Mouse (Mus musculus): ENCODE results near the gene G430095P16Rik.

G430095P16Rik gene

DNA sequence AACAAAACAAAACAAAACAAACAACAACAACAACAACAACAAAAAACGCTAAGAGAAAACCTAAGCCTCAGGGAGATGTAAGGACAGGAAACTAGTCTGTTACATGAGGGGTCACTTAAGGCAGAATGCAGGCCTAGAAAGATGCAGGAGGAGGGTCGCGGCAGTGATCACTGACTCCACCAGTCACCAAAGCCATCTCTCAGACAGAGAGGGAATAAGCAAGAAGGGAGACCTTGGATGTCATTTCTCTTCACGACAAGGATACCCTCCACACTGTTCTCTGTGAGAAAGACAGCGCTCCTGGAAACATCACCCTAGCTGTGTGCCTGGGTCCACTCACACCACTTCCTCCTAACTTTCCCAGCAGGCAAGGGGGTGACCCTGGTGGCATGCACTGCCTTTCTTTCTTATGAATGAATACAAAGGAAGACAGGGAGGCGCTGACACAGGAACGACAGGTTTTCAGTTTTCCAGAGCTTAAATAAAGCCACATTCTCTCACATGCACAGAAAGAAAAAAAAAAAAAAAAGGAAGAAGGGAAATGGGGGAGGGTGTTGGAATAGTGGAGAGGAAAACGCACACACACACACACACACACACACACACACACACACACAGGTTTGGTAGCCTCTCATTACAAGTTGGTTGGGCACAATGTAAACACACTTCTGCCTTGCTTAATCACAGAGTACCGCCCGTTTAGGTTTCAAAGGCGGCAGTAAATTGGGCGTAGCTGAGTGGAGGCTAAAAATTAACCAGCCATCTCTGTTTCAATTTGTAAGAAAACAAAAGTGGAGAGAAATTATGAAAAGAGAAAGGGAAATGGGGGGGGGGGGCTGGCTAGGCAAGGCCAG, 47.5 kb downstream of the G430095P16Rik start:
- no peak for DNase-seq (ENCODE audit: low spot score in 2 of 2)

DNA sequence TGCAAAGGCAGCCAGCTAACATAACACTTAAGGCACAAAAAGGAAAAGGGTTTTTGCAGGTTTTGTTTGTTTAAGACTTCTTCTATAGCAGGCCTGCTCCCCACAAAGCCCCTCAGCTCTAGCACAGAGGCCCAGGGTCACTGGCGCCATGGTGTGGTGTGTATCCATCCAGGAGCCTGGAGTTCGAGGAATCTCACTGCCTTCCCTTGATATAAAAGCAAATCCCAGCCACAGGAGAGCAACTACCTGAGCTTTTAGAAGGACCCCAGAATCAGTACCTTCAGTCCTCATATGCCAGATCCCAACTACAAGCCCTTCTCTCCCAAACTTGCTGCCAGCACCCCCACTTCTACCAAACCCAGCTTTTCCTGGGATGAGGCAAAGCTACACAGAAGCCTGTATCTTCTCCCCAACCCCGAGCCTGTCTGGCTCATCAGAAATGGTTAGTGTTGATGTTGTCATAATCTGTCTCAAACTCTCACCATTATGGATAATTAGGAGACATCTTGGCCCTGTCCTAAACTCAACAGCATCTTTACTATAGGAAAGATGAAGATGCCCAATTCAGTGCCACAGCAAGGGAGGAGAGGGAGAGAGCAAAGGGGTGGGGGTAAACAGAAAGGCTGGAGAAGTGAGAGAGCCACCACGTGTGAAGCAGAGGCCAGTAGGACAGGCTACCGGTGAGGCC, 48.3 kb downstream of the G430095P16Rik start:
- DNase-seq (ENCODE audit: low spot score in 2 of 2), result no peak

DNA sequence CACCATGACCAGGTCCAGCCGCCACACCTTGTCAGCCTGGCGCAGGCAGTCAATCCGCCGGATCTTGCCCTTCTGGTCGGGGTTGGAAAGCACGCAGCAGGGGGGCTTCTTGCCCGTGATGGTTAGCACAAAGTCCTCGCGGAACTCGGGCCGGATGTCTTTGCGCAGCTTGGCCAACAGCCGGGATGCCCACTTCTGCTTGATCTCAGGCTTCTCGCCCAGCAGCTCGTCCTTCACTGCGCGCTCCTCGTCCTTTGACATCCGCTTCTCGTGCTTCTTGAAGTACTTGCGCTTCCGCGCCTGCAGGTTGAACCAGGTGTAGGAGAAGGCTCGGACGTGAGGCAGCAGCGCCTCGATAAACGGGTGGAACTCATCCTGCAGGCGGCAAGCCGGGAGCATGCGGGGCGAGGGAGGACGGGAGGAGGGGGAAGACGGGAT, 49.2 kb downstream of the G430095P16Rik start:
- no peak for DNase-seq (ENCODE audit: low spot score in 2 of 2)

DNA sequence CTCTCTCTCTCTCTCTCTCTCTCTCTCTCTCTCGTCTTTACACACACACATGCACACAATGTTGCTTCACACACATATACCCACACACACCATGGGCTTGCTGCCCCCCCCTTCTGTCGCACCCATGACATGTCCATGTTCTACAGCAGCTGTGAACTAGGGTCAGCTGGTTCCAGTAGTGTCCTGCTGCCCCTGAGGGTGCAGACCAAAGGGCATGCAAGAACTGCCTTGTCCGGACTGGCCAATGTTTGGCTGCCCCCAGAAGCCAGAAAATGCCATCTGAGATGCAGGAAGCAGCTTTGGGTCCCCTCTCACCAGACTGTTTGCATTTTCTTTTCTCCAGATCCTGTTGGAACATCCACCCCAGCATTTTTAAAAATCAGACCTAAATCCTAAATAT, 49.8 kb downstream of the G430095P16Rik start:
- no peak for DNase-seq (ENCODE audit: low spot score in 2 of 2)

DNA sequence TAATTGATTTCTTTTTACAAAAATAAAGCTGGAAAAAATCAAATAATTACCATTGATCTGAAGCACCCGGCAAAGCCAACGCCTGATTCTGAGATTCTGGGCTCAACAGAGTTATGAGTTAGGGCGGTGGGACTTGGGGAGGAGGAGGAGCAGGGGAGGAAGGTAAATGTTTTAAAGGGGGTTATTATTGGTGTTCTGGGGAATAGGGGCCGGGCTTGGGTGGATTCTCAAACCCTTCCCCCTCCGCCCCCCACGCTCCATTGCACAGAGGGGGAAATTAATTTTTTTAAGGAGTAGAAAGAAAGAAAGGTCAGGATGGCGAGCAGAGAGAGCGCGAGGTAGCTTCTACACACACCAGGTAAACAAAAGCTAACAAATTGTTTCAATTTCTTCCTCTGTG, 50.5 kb downstream of the G430095P16Rik start:
- DNase-seq (ENCODE audit: low spot score in 2 of 2), result no peak

DNA sequence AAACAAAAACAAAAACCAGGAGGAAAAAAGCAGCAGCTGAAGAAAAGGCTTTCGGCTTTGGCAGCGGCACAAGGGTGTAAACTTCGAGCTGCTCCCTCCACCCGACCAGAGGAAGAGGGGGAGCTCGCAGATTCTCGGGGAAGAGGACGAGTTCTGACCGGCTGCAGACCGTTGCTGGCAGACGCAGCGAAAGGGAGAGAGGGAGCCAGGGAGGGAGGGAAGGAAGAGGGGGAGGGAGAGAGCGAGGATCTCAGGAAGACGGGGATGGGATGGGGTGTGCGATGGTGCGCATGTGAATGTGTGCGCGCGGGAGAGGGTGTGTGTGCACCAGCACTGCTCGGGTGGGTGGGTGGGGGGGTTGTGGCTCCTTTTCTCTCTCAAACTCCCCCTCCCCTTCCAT, 51.0 kb downstream of the G430095P16Rik start:
- peak; percentile 68 to 85 for DNase-seq (ENCODE audit: low spot score in 2 of 2)

DNA sequence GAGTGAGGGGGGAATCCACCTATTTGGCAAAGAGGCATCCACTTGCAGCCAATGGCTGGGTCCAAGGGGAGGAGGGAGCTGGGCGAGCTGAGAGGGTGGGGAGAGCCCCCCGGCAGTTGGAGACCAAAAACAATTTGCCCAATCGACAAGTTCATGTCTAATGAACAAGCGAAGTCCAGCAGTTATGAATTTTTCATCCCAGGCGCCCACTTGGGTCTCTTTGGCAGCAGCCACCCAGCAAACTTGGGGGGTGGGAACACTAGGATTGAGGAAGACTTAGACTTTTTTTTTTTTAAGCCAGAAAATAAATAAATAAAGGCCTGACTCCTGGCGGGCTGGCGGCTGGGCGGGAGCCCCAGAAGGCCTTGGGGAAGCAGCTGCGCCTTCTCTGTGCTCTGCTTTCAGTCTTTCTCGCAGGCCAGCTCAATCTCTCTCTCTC, 51.7 kb downstream of the G430095P16Rik start:
- peak; percentile 49 to 67 for DNase-seq (ENCODE audit: low spot score in 2 of 2)

DNA sequence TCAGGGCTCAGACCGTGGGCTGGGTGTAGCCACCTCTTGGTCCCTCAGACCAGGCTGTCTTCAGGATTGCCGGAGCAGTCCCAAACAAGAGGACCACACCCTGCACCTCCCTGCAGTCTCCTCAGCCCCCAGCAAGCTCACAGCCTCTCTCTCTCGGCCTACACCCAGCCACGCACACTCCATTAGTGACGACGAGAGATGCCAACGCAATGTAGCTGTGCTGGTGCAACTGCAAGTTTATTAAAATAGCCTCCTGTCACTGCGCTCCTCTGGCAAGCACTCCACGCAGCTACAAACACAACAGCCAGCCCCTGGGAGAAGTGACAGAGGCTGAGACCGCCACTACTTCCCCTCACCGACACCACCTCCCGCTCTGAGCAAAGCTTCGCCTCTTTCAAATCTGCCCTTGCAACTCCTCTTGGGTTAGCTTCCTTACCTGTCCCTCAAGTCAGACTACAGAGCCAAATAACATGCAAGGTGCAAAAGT, 52.3 kb downstream of the G430095P16Rik start:
- DNase-seq (ENCODE audit: low spot score in 2 of 2), result no peak

DNA sequence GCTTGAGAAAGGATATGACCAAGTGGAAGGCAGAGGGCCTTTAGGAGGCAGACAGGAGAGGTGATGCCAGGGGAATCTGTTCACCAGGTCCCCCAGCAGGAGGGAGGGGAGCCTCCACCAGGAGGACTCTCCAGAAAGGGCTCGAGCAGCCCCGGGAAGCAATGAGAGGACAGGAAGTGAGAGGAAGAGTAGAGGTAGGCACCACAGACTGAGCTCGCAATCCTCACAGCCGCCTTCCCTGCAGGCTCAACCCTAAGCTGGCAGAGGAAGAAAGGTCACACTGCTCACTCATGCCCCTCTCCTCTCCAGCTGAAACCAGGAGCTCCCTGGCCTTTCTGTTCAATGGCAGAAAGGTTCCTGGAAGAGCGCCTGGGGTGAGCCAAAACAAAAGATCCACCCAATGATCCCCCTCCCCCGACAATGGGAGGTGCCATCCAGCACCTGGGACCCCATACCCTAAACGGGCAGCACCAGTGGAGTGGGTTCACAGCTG, 52.9 kb downstream of the G430095P16Rik start:
- no peak for DNase-seq (ENCODE audit: low spot score in 2 of 2)
